Mouse (Mus musculus): ENCODE data around the gene 2210010C04Rik. TPM values are rescaled to one million over a fixed set of nuclear protein-coding genes. Genes with fewer than 3 reads are reported as not detected.
"Not testable (repeated sequence)": the region's sequence is repeated elsewhere in the genome, so short reads cannot be mapped to it uniquely, and the experiment has no call there.

The 2210010C04Rik gene
- total RNA-seq, 2 experiments from 2014 or later, result not detected

- no peak for ATAC-seq (replicated peaks; ENCODE audit: poor library complexity)
Measured at GRCm38 (mm10) chr6:41025873-41026650, 9.2 kb downstream of the 2210010C04Rik start.

- ATAC-seq (replicated peaks; ENCODE audit: poor library complexity), result peak; percentile 51
Measured at GRCm38 (mm10) chr6:41019140-41019539, 16.2 kb downstream of the 2210010C04Rik start.

- ATAC-seq (replicated peaks; ENCODE audit: poor library complexity), result peak; percentile 90
Measured at GRCm38 (mm10) chr6:41018629-41019028, 16.7 kb downstream of the 2210010C04Rik start.

GRCm38 (mm10) chr6:41015065-41015464 is 20.2 kb downstream of the 2210010C04Rik start:
- peak; percentile 76 for ATAC-seq (replicated peaks; ENCODE audit: poor library complexity)

- not testable (repeated sequence) for ATAC-seq (replicated peaks; ENCODE audit: poor library complexity)
Measured at GRCm38 (mm10) chr6:40999379-40999778, 35.9 kb downstream of the 2210010C04Rik start, which contains the start of gene Gm2663. Gene Gm2663 (minus strand): TSS chr6:40999479.

Other genes starting within 250 kb of the 2210010C04Rik start
- gene Moxd2, start 148.0 kb downstream of the 2210010C04Rik start, total RNA-seq (2015), result not detected in 2 replicates
- gene Moxd2, start 148.0 kb downstream of the 2210010C04Rik start, total RNA-seq (2017), result not detected in 2 replicates
- gene Prss58, start 135.1 kb downstream of the 2210010C04Rik start, total RNA-seq (2015), result not detected in 2 replicates
- gene Prss58, start 135.1 kb downstream of the 2210010C04Rik start, total RNA-seq (2017), result not detected in 2 replicates
- not detected in 2 replicates for gene 1700074P13Rik, start 95.0 kb downstream of the 2210010C04Rik start, total RNA-seq (2015)
- gene 1700074P13Rik, start 95.0 kb downstream of the 2210010C04Rik start, total RNA-seq (2017), result not detected in 2 replicates
- not detected in 2 replicates for gene Gm4744, start 83.6 kb downstream of the 2210010C04Rik start, total RNA-seq (2015)
- gene Gm4744, start 83.6 kb downstream of the 2210010C04Rik start, total RNA-seq (2017), result not detected in 2 replicates
- not detected in 2 replicates for gene 1810009J06Rik, start 70.8 kb downstream of the 2210010C04Rik start, total RNA-seq (2015)
- gene 1810009J06Rik, start 70.8 kb downstream of the 2210010C04Rik start, total RNA-seq (2017), result not detected in 2 replicates
- gene Gm2663, start 36.0 kb downstream of the 2210010C04Rik start, total RNA-seq (2015), result not detected in 2 replicates
- not detected in 2 replicates for gene Gm2663, start 36.0 kb downstream of the 2210010C04Rik start, total RNA-seq (2017)

All from megakaryocyte progenitor cell, adult 5-6 weeks (primary cell).